Mouse (Mus musculus) testis, adult 2 months (tissue): ENCODE data around the gene Upb1.
"Not testable (repeated sequence)": the region's sequence is repeated elsewhere in the genome, so short reads cannot be mapped to it uniquely, and the experiment has no call there.

ENCODE experiments used
- CTCF ChIP-seq: fragments of 200-500 bp; IDR thresholded peaks from 2 replicates; pipeline ENCODE4 v1.5.1; 2012; ENCODE audit warnings: low read depth, mild to moderate bottlenecking, inconsistent platforms, low read length, moderate library complexity; ENCODE audit not compliant: control insufficient read depth, insufficient read depth, insufficient replicate concordance
- POLR2A ChIP-seq: fragments of 200-500 bp; IDR thresholded peaks from 2 replicates; pipeline ENCODE4 v1.6.1; 2012; ENCODE audit warnings: low read depth, mild to moderate bottlenecking, inconsistent platforms, low read length, moderate library complexity; ENCODE audit not compliant: control insufficient read depth

DNA sequence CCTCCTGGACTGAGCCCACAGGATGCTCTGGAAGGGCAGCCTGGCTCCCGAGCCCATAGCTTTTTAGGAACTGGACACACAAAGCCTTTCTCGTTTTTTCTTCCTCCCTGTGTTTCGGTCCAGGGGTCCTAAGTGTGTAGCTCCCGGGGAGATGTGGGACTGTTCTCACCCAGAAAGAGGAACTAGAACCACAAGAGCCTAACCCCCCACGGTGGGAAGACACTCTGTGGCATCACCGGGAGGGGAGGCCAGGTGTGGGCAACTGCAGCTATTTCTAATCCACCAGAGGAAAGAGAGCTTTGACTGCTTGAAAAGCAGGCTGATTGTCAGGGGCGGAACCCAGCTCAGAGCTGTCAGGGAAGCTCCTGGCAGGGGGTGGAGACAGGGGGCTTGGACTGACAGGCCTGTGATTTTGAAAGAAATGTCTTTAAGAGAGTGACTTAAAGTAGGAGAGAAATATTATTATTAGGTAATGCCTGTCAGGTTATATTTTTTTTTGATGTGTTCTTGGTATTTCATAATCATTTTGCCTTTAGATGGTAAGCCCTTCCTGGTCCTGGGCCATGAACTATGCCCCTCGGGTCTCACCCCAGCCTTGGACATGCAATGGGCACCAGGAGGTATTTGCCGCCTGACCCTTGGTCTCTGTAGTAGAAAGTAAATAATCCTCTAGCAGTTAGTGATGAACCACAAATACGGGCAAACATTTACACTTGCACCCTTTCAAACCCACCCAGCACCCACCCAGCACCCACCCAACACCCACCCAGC lies 10.6 kb downstream of the Upb1 start:
- not testable (repeated sequence) for TF ChIP-seq CTCF, POLR2A
